Comparison of ENCODE assay signal across 10 mouse cellular contexts in the genomic region with DNA sequence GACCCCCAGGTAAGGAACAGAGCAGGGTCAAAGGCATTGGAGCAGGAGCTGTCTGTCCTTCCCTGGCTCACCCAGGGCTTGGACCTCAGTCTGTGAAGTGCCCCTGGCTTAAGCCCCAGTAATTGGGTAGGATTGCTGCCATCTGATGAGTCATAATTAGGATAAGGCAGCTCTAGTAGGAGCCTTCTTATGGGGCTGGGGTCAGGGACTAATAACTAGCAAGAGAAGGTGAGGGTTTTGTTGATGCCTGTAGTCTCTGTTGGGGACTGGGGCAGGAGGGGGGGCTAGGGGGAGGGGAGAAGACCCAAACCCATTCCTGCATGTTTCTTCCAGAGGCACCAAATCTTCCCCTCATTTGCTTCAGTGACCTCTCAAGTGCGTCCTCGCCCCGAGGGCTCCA.
DNase-seq lines count a peak whose midpoint lies in the region; ATAC-seq and TF ChIP-seq lines count a peak whose summit lies in the region.
"Had no signal": no experiment of that assay in that cellular context is flagged by ENCODE, and none has a peak within 500 bp of the region (broad histone marks: within the 10 kb centered on the region; RNA-seq: fewer than 3 reads in every experiment).

No protein-coding gene starts in this region.

- no peak overlapping the region for H3K27ac ChIP-seq in lung, embryonic 15.5 days
- no peak overlapping the region for H3K27ac ChIP-seq in hindbrain, postnatal 0 days
- H3K27ac ChIP-seq in neural tube, embryonic 14.5 days (ENCODE audit: low read depth, low read length): no peak overlapping the region; the same call in 1 of the 2 replicates
- H3K27ac ChIP-seq: macrophage had no signal

- H3K4me1 ChIP-seq in lung, embryonic 15.5 days: no peaks in the 10 kb centered on the region
- no peaks in the 10 kb centered on the region for H3K4me1 ChIP-seq in hindbrain, postnatal 0 days (ENCODE audit: insufficient read depth, low read length)
- peaks cover 9% of the 10 kb centered on the region for H3K4me1 ChIP-seq in neural tube, embryonic 14.5 days (ENCODE audit: control insufficient read depth, insufficient read depth, low read length)

- no peak for TF ChIP-seq CTCF in hindbrain, postnatal 0 days (IDR thresholded peaks at IDR 0.05; ENCODE audit: low read depth)

- no peak overlapping the region for H3K4me3 ChIP-seq in lung, embryonic 15.5 days
- no peak overlapping the region for H3K4me3 ChIP-seq in hindbrain, postnatal 0 days (ENCODE audit: low read length)
- H3K4me3 ChIP-seq in neural tube, embryonic 14.5 days (ENCODE audit: low read depth, low read length): no peak overlapping the region

- no peak overlapping the region for H3K9ac ChIP-seq in lung, embryonic 15.5 days
- H3K9ac ChIP-seq in hindbrain, postnatal 0 days (replicated peaks; ENCODE audit: low read length): no peak overlapping the region
- no peak overlapping the region for H3K9ac ChIP-seq in neural tube, embryonic 14.5 days (replicated peaks; ENCODE audit: low read depth, low read length)

- 48% methylated on average over 3 of the region's 3 CpGs for WGBS in lung, embryonic 15.5 days
- 29% methylated on average over 3 of the region's 3 CpGs for WGBS in hindbrain, postnatal 0 days
- WGBS in neural tube, embryonic 14.5 days: 4% methylated on average over 3 of the region's 3 CpGs

- peak; percentile 9 for DNase-seq in embryo, embryonic 9.5 days (ENCODE audit: extremely low spot score)
- DNase-seq in embryo, embryonic 11 days: no peak
- DNase-seq in lung, postnatal 10 days: no peak
- DNase-seq in hindbrain, postnatal 0 days (ENCODE audit: low spot score): no peak
- DNase-seq in urinary bladder, postnatal 10 days (ENCODE audit: low spot score): no peak
- DNase-seq in natural killer cell, adult 2 months (ENCODE audit: low spot score in 2 of 2): no peak
- DNase-seq: cerebellum, adult 11-12 months had no signal

- no peaks in the 10 kb centered on the region for H3K27me3 ChIP-seq in lung, embryonic 15.5 days
- H3K27me3 ChIP-seq in hindbrain, postnatal 0 days (ENCODE audit: insufficient read depth, low read length): no peaks in the 10 kb centered on the region
- no peaks in the 10 kb centered on the region for H3K27me3 ChIP-seq in neural tube, embryonic 14.5 days (ENCODE audit: control insufficient read depth, insufficient read depth, low read length)

- H3K4me2 ChIP-seq in lung, embryonic 15.5 days: 0 out of 2 replicates have a peak overlapping the region, but pooled peaks have one; percentile 26
- H3K4me2 ChIP-seq in hindbrain, postnatal 0 days (ENCODE audit: low read depth, low read length): 0 out of 2 replicates have a peak overlapping the region, but pooled peaks have one; percentile 29
- peak overlapping the region; percentile 32; the same call in 1 of the 2 replicates for H3K4me2 ChIP-seq in neural tube, embryonic 14.5 days (ENCODE audit: low read depth, low read length)

- H3K9me3 ChIP-seq in lung, embryonic 15.5 days: no peaks in the 10 kb centered on the region
- no peaks in the 10 kb centered on the region for H3K9me3 ChIP-seq in hindbrain, postnatal 0 days (ENCODE audit: low read length)
- H3K9me3 ChIP-seq in neural tube, embryonic 14.5 days (ENCODE audit: control insufficient read depth, low read length): no peaks in the 10 kb centered on the region

- no peak for ATAC-seq in lung, embryonic 15.5 days (ENCODE audit: borderline replicate concordance, extremely low read depth, low FRiP score, low TSS enrichment)
- no peak for ATAC-seq in hindbrain, postnatal 0 days
- 0 out of 2 replicates have a peak, but pooled peaks have one; percentile 38 for ATAC-seq in neural tube, embryonic 14.5 days (ENCODE audit: low read depth)

- no peaks in the 10 kb centered on the region for H3K36me3 ChIP-seq in lung, embryonic 15.5 days
- H3K36me3 ChIP-seq in hindbrain, postnatal 0 days (ENCODE audit: insufficient read depth, low read length): no peaks in the 10 kb centered on the region
- no peaks in the 10 kb centered on the region for H3K36me3 ChIP-seq in neural tube, embryonic 14.5 days (ENCODE audit: control insufficient read depth, insufficient read depth, low read length)
